8 mouse cellular contexts compared by ENCODE assay signal in the genomic region with DNA sequence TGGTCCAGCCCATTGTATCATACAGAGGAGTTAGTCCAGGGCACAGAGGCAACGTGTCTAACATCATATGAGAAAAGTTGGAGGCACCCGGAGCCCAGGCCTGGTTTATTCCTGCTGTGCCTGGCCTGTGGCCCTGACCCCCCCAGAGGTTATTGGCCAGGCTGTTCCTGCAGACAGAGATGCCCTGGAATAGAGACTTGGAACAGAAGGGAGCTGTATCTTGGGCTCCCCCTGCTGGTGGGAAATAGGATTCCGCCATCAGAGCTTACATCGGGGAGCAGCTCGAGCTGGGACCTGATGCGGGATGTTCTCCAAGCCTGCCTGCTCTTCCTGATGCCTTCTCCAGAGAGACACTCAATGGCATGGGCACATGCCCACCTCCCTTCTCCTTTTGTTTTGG. TPM values are rescaled to one million over a fixed set of nuclear protein-coding genes. Genes with fewer than 3 reads are reported as not detected.
DNase-seq lines count a peak whose midpoint lies in the region; ATAC-seq and TF ChIP-seq lines count a peak whose summit lies in the region.

No protein-coding gene starts in this region.

- no peaks in the 10 kb centered on the region for H3K9me3 ChIP-seq in midbrain, embryonic 10.5 days (replicated peaks)
- H3K9me3 ChIP-seq in midbrain, embryonic 16.5 days (replicated peaks; ENCODE audit: control insufficient read depth, low read length, poor library complexity, severe bottlenecking) = no peaks in the 10 kb centered on the region
- H3K9me3 ChIP-seq in limb, embryonic 10.5 days (replicated peaks) = no peaks in the 10 kb centered on the region
- no peaks in the 10 kb centered on the region for H3K9me3 ChIP-seq in midbrain, embryonic 15.5 days

- peak; percentile 84 for TF ChIP-seq CTCF in cortical plate, adult 2 months (IDR thresholded peaks at IDR 0.05; ENCODE audit: extremely low read depth, insufficient read depth, low read length)
- peak; percentile 90 for TF ChIP-seq CTCF in kidney, adult 2 months (conservative IDR thresholded peaks at IDR 0.05; ENCODE audit: insufficient read depth, insufficient read length, low read depth, low read length)

- H3K27ac ChIP-seq in midbrain, embryonic 10.5 days (replicated peaks) = no peak overlapping the region
- H3K27ac ChIP-seq in midbrain, embryonic 16.5 days (ENCODE audit: low read length) = no peak overlapping the region
- H3K27ac ChIP-seq in cortical plate, adult 2 months (ENCODE audit: insufficient read depth, low read length) = no peak overlapping the region
- no peak overlapping the region for H3K27ac ChIP-seq in kidney, adult 2 months (ENCODE audit: insufficient read depth, low read depth, low read length)
- no peak overlapping the region for H3K27ac ChIP-seq in limb, embryonic 10.5 days
- H3K27ac ChIP-seq in midbrain, embryonic 15.5 days = no peak overlapping the region

- WGBS in midbrain, embryonic 10.5 days = 10% methylated on average over 6 of the region's 6 CpGs
- WGBS in midbrain, embryonic 16.5 days = 7% methylated on average over 6 of the region's 6 CpGs
- 3% methylated on average over 6 of the region's 6 CpGs for WGBS in kidney, adult 2 months
- WGBS in limb, embryonic 10.5 days = 6% methylated on average over 6 of the region's 6 CpGs
- WGBS in midbrain, embryonic 15.5 days = 3% methylated on average over 6 of the region's 6 CpGs

- no peak overlapping the region for H3K4me3 ChIP-seq in midbrain, embryonic 10.5 days
- no peak overlapping the region for H3K4me3 ChIP-seq in midbrain, embryonic 16.5 days (ENCODE audit: low read depth, low read length)
- H3K4me3 ChIP-seq in cortical plate, adult 2 months (ENCODE audit: insufficient read depth, low read length) = no peak overlapping the region
- no peak overlapping the region for H3K4me3 ChIP-seq in kidney, adult 2 months (ENCODE audit: insufficient read depth, low read depth, low read length)
- H3K4me3 ChIP-seq in limb, embryonic 10.5 days = no peak overlapping the region
- no peak overlapping the region for H3K4me3 ChIP-seq in midbrain, embryonic 15.5 days

- peaks cover 27% of the 10 kb centered on the region for H3K4me1 ChIP-seq in midbrain, embryonic 10.5 days
- 0 out of 2 replicates have a peak, but pooled peaks cover 2% of the 10 kb centered on the region for H3K4me1 ChIP-seq in midbrain, embryonic 16.5 days (ENCODE audit: control insufficient read depth, insufficient read depth, low read length)
- H3K4me1 ChIP-seq in cortical plate, adult 2 months (ENCODE audit: control insufficient read depth, insufficient read depth, low read length) = no peaks in the 10 kb centered on the region
- H3K4me1 ChIP-seq in kidney, adult 2 months (ENCODE audit: control insufficient read depth, insufficient read depth, low read length) = peaks cover 3% of the 10 kb centered on the region; the same call in 1 of the 2 replicates
- H3K4me1 ChIP-seq in limb, embryonic 10.5 days = peaks cover 41% of the 10 kb centered on the region
- H3K4me1 ChIP-seq in midbrain, embryonic 15.5 days = peaks cover 18% of the 10 kb centered on the region

- TF ChIP-seq POLR2A in cortical plate, adult 2 months (IDR thresholded peaks at IDR 0.05; ENCODE audit: extremely low read depth, insufficient read depth, low read length) = no peak
- no peak for TF ChIP-seq POLR2A in kidney, adult 2 months (IDR thresholded peaks at IDR 0.05; ENCODE audit: low read depth, low read length)

- H3K27me3 ChIP-seq in midbrain, embryonic 10.5 days (ENCODE audit: low read depth, poor library complexity, severe bottlenecking) = peaks cover 28% of the 10 kb centered on the region
- peaks cover 10% of the 10 kb centered on the region for H3K27me3 ChIP-seq in midbrain, embryonic 16.5 days (ENCODE audit: control insufficient read depth, insufficient read depth, low read depth, low read length)
- no peaks in the 10 kb centered on the region for H3K27me3 ChIP-seq in kidney, adult 2 months (replicated peaks; ENCODE audit: control insufficient read depth, insufficient read depth, low read length)
- H3K27me3 ChIP-seq in limb, embryonic 10.5 days (ENCODE audit: low read depth, poor library complexity, severe bottlenecking) = peaks cover 16% of the 10 kb centered on the region
- H3K27me3 ChIP-seq in midbrain, embryonic 15.5 days (replicated peaks) = peaks cover 18% of the 10 kb centered on the region

- ATAC-seq in midbrain, embryonic 16.5 days = no peak
- ATAC-seq in midbrain, embryonic 15.5 days (replicated peaks) = peak; percentile 34; the same call in 1 of the 2 replicates

- H3K9ac ChIP-seq in midbrain, embryonic 16.5 days (ENCODE audit: low read depth, low read length) = no peak overlapping the region
- H3K9ac ChIP-seq in midbrain, embryonic 15.5 days = no peak overlapping the region

- H3K4me2 ChIP-seq in midbrain, embryonic 16.5 days (ENCODE audit: low read length) = no peak overlapping the region
- H3K4me2 ChIP-seq in midbrain, embryonic 15.5 days = no peak overlapping the region

- no peaks in the 10 kb centered on the region for H3K36me3 ChIP-seq in midbrain, embryonic 10.5 days
- H3K36me3 ChIP-seq in midbrain, embryonic 16.5 days (ENCODE audit: control insufficient read depth, insufficient read depth, low read length) = no peaks in the 10 kb centered on the region
- H3K36me3 ChIP-seq in kidney, adult 2 months (ENCODE audit: control insufficient read depth, insufficient read depth, low read length) = no peaks in the 10 kb centered on the region
- peaks cover 10% of the 10 kb centered on the region for H3K36me3 ChIP-seq in limb, embryonic 10.5 days
- H3K36me3 ChIP-seq in midbrain, embryonic 15.5 days (replicated peaks) = no peaks in the 10 kb centered on the region

- DNase-seq in midbrain, embryonic 10.5 days (ENCODE audit: low spot score) = peak; percentile 83
- DNase-seq in gastrocnemius, postnatal 10 days = peak; percentile 86
- DNase-seq in kidney, adult 2 months = peak; percentile 91
- DNase-seq in limb, embryonic 10.5 days (ENCODE audit: low spot score) = peak; percentile 87
- peak; percentile 73 to 89 for DNase-seq in spleen, postnatal 4 days (ENCODE audit: low spot score in 2 of 2)

RNA-seq across cellular contexts. Expression of a gene that starts 4.8 kb away (rescaled TPM):
- 3.2 and 3.6 TPM in 2 replicates for polyA plus RNA-seq in midbrain, embryonic 10.5 days (2016; fragmentation: Nextera tagmentation; extraction: Ambion mirVana)
- polyA plus RNA-seq in midbrain, embryonic 16.5 days (2015; fragmentation: Nextera tagmentation; extraction: Ambion mirVana) = 1.4 and 1.8 TPM in 2 replicates
- polyA plus RNA-seq in cortical plate, adult 2 months (2012; rRNA removed) = 14.4 and 16.8 TPM in 2 replicates
- 10 to 100 TPM; 16.9 to 23.5 TPM for total RNA-seq in gastrocnemius, postnatal 10 days (2021)
- polyA plus RNA-seq in kidney, adult 2 months (2012; rRNA removed) = 44.6 and 53.2 TPM in 2 replicates
- 5.6 and 5.8 TPM in 2 replicates for polyA plus RNA-seq in limb, embryonic 10.5 days (2016; fragmentation: Nextera tagmentation; extraction: Ambion mirVana)
- polyA plus RNA-seq in midbrain, embryonic 15.5 days (2015; fragmentation: Nextera tagmentation; extraction: Ambion mirVana) = 2.9 and 4.6 TPM in 2 replicates

RNA-seq across cellular contexts. Expression of a gene that starts 11.8 kb away (rescaled TPM):
- 29.4 and 36.4 TPM in 2 replicates for polyA plus RNA-seq in midbrain, embryonic 10.5 days (2016; fragmentation: Nextera tagmentation; extraction: Ambion mirVana)
- polyA plus RNA-seq in midbrain, embryonic 16.5 days (2015; fragmentation: Nextera tagmentation; extraction: Ambion mirVana) = 64.9 and 65.7 TPM in 2 replicates
- polyA plus RNA-seq in cortical plate, adult 2 months (2012; rRNA removed) = 107 and 126 TPM in 2 replicates
- 10 to 100 TPM; 12.5 to 17.4 TPM for total RNA-seq in gastrocnemius, postnatal 10 days (2021)
- polyA plus RNA-seq in kidney, adult 2 months (2012; rRNA removed) = 30.7 and 32.6 TPM in 2 replicates
- polyA plus RNA-seq in limb, embryonic 10.5 days (2016; fragmentation: Nextera tagmentation; extraction: Ambion mirVana) = 27.6 and 30.8 TPM in 2 replicates
- polyA plus RNA-seq in midbrain, embryonic 15.5 days (2015; fragmentation: Nextera tagmentation; extraction: Ambion mirVana) = 70.3 and 74.2 TPM in 2 replicates

RNA-seq across cellular contexts. Expression of a gene that starts 23.1 kb away (rescaled TPM):
- 15.7 and 17.7 TPM in 2 replicates for polyA plus RNA-seq in midbrain, embryonic 10.5 days (2016; fragmentation: Nextera tagmentation; extraction: Ambion mirVana)
- 4.9 and 8.3 TPM in 2 replicates for polyA plus RNA-seq in midbrain, embryonic 16.5 days (2015; fragmentation: Nextera tagmentation; extraction: Ambion mirVana)
- polyA plus RNA-seq in cortical plate, adult 2 months (2012; rRNA removed) = 36.3 and 41.1 TPM in 2 replicates
- 10 to 100 TPM in 1 of 2 experiments, 1 to 10 TPM in 1; 8.3 to 10.3 TPM for total RNA-seq in gastrocnemius, postnatal 10 days (2021)
- 17.5 and 19.5 TPM in 2 replicates for polyA plus RNA-seq in kidney, adult 2 months (2012; rRNA removed)
- polyA plus RNA-seq in limb, embryonic 10.5 days (2016; fragmentation: Nextera tagmentation; extraction: Ambion mirVana) = 22.1 and 25.0 TPM in 2 replicates
- 6.3 and 7.3 TPM in 2 replicates for polyA plus RNA-seq in midbrain, embryonic 15.5 days (2015; fragmentation: Nextera tagmentation; extraction: Ambion mirVana)

RNA-seq across cellular contexts. Expression of a gene that starts 50.1 kb away (rescaled TPM):
- 0.06 TPM in 2 replicates for polyA plus RNA-seq in midbrain, embryonic 10.5 days (2016; fragmentation: Nextera tagmentation; extraction: Ambion mirVana)
- polyA plus RNA-seq in midbrain, embryonic 16.5 days (2015; fragmentation: Nextera tagmentation; extraction: Ambion mirVana) = 1.4 and 2.1 TPM in 2 replicates
- 1.2 and 1.9 TPM in 2 replicates for polyA plus RNA-seq in cortical plate, adult 2 months (2012; rRNA removed)
- 1 to 10 TPM; 5.7 to 6.8 TPM for total RNA-seq in gastrocnemius, postnatal 10 days (2021)
- polyA plus RNA-seq in kidney, adult 2 months (2012; rRNA removed) = 3.6 and 4.8 TPM in 2 replicates
- polyA plus RNA-seq in limb, embryonic 10.5 days (2016; fragmentation: Nextera tagmentation; extraction: Ambion mirVana) = 0.21 and 2.4 TPM in 2 replicates
- polyA plus RNA-seq in midbrain, embryonic 15.5 days (2015; fragmentation: Nextera tagmentation; extraction: Ambion mirVana) = 1.1 and 1.3 TPM in 2 replicates
